Mouse (Mus musculus): ENCODE measurements around the gene Kdm5c.

DNA sequence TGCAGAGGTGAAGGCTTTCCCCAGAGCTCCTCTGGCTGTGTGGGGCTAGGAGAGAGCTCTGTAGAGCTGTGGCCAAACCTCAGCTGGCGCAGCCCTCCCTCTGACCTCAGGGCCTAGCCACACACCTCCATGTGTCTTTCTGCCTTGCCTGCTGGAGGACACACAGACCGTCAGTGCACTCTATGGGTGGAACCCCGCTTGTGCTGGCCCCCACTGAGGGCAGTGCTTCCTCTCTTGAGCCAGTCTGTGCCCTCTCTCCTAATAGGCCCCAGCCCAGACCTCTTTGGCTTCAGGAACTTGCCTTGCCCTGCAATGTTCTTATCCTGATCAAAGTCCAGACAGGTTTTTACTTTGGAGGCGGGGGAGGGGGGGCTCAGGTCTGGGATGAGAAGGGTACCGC, 8.5 kb upstream of the Kdm5c start:
- TF ChIP-seq MAFK (IDR thresholded peaks at IDR 0.05; ENCODE audit: insufficient read depth, low read depth, low read length) (no peak), CHD2 (IDR thresholded peaks at IDR 0.05; ENCODE audit: low read depth, low read length) (no peak)
